Mouse (Mus musculus) gastrocnemius, postnatal 36 days (tissue): Measurements from ENCODE around the gene Get4. TPM values are rescaled to one million over a fixed set of nuclear protein-coding genes. Genes with fewer than 3 reads are reported as not detected.

Experiments
- DNase-seq, 2 experiments: peaks; one replicate each; pipeline ENCODE4 v3.0.0; 2022
- intact Hi-C: fragments of 180-260 bp; cut with DNase I; formaldehyde crosslinking; loops from one replicate; pipeline ENCODE4 v1.15.1; 2025
- total RNA-seq, 2 experiments: library from RNA; stranded (reverse); gene quantifications; 2 replicates each; pipeline ENCODE4 v1.2.3; 2021

The Get4 gene
- total RNA-seq, 2 experiments from 2014 or later: 28.3 to 29.4 TPM

DNA sequence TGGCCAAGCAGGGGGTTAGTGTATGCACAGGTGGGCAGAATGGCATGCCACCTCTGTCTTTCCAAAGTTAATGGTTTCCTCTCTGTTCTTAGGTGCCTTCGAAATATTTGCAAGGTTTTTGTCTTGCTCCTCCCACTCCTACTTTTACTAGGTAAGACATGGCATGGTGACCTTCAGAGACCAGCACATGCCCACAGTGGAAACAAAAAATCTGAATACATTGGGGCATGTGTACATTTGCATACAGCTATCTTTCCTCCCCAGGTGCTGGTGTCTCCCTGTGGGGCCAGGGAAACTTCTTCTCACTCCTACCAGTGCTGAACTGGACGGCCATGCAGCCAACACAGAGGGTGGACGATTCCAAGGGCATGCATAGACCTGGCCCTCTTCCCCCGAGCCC lies 17.7 kb upstream of the Get4 start:
- intact Hi-C loops: no loop called here
- DNase-seq: no peak

DNA sequence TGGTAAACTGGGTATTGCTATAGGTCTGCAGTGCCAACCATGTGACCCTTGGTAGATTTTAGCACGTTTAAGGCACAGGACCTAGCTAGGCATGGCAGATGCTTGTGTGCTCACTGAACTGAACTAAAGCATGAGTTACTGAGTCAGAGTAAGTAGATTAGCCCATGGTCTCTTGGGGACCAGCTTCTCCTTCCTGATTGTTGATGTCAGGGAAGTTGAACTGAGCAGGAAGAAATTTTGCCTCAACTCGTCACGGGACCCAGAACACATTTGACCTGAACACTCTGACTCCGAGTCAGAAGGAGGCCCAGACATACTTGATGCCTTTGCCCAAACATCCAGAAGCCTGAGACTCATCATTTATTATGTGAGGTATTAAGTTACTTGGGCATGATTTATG lies 14.7 kb upstream of the Get4 start:
- intact Hi-C loops: no loop called here
- DNase-seq: no peak

DNA sequence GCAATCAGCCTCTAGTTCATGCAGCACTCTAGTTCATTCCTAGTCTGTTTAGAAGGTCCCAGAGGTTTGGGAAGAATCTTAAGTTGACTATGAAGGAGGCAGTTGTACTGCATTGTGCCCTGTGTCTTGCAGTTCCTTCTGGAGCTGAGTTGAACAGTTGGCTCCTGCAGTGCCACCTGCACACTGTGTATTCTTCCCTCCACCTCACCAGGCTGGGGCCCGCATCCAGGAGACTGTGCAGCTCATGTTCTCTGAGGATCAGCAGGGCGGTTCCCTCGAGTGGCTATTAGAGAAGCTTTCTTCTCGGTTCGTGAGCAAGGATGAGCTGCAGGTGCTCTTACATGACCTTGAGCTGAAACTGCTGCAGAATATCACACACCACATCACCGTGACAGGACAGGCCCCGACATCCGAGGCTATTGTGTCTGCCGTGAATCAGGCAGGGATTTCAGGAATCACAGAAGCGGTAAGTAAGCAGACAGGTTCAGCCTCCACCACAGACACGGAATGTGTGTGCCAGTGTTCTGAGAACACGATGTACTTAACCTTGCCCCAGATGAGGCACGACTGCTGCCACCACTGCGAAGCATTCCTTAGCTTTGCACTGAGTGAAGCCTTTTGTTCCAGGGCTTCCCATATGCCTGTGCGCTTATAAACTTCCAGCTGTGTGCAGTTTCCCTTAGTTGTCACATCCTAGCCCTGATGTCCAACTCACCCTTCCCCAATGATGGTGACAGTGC lies 10.9 kb upstream of the Get4 start:
- DNase-seq: no peak
- intact Hi-C loops: no loop called here

DNA sequence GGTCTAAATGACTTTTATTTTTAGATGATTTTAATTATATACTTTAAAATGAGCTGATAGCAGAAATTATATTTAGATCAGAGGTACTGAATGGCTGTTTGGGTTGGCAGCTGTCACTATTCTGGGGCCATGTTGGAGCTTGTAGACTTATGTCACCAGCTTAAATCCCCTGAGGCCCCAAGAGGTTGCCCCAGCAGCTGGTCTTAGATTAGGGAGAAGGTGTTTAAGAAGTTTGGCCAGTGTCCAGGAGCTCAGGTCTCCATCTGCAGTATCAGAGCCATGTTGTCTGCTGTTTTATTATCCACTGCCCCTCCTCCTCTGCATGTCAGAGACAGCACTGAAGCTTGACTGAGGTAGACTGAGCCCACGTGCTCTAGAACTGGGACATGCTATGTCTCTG lies 8.7 kb upstream of the Get4 start:
- no peak for DNase-seq
- intact Hi-C loops: no loop called here

DNA sequence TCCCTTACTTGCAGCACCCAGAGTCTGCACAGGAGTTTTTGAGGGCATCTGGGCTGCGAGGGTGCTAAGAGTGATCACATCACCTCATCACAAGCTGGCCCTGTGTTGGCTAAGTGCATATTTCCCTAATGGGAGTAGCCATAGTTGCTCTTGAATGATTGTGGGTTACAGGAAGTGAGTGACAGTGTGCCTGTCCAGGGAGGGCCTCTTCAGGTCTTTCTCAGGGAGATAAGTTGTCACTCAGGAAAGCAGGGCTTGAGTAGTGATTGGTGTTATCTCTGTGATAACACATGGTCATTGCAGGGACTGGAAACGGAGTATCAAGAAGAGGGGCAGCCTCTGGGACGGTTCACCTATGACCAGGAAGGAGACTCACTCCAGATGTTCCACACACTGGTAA lies 4.4 kb upstream of the Get4 start:
- intact Hi-C loops: loop anchor here (5.0 kb wide), 1 partner anchor 40 kb away; no protein-coding TSS in a partner anchor
- DNase-seq: no peak

DNA sequence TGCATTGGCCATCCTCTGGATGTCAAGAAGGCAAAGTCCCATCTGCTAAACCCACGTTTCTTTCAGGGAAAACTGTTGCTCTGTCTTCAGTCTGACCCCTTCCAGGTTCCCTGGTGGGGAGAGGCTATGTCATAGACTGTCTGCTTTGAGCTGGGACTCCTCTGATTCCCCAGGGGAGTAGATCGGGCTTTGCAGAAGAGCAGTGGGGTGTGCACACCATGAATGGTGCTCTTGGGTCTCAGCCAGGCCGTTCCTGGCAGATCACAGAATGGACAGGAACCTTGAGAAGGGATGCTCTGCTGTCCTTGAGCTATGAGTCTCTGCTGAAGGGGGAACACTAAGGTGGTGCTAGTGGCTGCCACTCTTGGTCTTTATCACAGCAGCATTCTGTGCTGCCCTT lies 3.3 kb upstream of the Get4 start:
- intact Hi-C loops: loop anchor here (5.0 kb wide), 1 partner anchor 42 kb away; no protein-coding TSS in a partner anchor
- DNase-seq: no peak

DNA sequence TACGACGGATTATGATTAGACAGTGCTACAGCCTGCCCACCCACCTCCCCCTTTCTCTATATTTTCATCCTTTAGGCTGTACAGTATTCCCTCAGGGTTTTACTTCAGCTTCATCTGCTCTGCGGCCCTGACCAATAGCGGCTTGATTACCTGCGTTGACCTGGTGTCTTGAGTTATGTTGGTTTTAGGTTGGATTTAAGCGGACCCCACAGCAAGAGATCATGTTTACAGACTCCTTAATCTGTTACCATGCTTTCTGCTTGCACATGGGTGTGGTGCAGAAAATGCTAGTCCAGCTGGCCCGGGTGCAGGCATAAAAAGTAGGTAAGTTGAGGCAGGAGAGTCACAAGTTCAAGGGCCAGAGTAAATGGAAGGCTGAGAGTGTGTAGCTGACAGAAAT lies 845 bp upstream of the Get4 start:
- intact Hi-C loops: no loop called here
- no peak for DNase-seq

DNA sequence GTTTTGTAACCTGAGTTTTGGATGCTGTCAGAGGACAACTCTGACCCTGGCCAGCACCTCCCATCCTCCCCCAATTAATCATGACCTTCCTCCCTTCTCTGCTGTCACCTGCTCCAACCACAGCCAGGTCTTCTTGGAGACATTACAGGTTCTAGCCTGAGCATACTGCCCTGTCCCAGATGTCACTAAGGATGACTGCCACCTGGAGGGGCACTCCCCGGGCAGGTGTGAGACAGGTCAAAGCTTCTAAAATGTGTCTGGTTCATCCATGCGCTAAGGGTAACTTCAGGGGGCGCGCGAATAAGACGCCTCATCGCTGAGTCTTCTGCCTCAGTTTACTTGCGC lies 416 bp upstream of the Get4 start:
- DNase-seq: no peak
- intact Hi-C loops: no loop called here

DNA sequence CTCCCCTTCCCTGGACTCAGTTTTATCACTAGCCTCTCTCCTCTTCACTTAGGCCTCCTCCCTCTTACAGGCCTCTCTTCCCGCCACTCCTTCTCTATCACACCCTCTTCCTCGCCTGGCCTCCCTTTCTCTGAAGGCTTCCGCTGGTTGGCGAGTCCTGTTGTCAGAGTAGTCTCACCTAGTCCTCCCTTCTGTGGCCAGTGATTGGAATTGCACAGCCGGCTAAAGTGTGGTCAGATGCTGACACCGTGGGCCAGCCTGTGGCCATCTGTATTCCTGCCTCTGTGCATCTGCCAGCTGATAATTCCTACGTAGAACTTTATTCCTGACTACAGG lies 754 bp downstream of the Get4 start:
- intact Hi-C loops: no loop called here
- no peak for DNase-seq

DNA sequence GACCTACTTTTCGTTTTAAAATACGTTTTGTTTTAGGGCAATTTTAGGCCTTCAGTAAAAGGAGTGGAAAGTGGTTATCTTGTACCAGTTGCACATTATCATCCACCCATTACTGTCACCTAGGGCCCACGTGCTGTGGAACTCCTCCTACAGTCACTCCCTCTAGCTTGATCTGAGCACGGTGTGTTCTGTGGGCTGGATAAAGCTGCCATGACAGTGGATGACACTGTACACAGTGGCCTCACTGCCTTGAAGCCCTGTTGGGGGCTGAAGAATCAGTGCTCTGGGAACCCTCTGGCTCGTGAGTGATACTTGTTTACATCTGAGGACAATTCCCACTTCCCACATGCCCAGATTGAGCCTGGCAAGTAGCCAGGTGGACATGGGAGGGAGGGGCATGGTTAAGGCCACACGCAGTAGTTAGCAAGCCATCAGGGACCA lies 1.2 kb downstream of the Get4 start:
- DNase-seq: no peak
- intact Hi-C loops: no loop called here

DNA sequence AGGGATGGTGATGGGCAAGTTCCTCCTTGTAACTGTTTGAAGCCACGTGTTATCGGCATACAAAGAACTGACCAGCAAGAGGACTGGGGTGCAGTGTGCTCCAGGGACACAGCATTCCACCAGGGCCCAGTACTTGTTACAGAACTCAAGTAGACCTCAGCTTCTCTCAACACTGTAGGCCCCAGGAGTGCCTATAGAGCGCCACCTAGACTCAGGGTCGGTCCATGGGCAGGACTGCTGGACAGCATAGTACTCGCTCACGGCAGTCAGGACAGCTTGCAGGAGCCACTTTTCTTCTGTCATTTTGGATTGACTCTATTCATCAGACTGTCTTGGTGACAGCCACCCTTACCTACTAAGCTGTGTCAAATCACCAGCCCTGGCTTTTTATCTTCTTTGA lies 2.8 kb downstream of the Get4 start:
- no peak for DNase-seq
- intact Hi-C loops: no loop called here

DNA sequence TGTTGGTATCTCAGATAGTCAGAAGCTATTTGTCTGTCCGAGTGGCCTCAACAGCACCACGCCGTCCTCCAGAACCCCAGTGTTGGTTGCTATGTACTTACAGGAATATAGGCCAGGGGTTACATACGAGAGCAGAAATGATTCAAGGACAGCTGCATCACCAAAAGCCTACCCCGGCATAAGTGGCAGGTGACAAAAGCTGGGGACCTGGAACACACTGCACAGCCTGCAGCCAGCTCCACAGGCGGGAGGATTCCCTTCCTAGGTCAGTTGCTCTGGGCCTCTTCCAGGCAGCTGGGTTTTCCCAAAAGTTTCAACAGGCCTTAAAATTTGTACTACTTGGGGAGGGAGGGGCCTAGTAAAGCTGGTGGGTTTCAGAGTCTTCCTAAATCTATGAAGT lies 3.7 kb downstream of the Get4 start:
- intact Hi-C loops: no loop called here
- DNase-seq: no peak

DNA sequence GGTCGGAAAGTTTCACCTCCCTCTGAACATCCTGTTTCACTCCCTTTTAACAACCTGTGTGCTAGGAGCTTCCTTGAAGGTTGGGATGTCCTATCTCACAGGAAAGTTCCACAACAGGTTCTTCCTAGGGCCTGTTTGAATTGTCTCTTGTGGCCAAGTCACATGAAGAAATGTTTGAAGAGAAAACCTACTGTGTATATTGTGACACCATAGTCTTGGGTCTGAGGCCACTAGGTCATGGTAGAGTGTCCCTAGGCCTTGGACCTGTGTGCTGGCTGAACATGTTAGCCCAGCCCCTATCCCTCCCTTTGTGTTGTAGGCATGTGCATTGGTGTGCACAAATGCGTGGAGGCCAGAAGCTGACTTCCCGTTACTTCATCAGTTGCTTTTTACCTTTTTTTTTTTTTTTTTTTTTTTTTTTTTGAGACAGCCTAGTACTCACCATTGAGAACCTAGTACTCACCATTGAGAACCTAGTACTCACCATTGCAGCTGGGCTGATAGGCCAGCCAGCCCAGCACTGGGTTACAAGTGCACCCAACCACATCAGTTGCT lies 4.2 kb downstream of the Get4 start:
- DNase-seq: no peak
- intact Hi-C loops: no loop called here

DNA sequence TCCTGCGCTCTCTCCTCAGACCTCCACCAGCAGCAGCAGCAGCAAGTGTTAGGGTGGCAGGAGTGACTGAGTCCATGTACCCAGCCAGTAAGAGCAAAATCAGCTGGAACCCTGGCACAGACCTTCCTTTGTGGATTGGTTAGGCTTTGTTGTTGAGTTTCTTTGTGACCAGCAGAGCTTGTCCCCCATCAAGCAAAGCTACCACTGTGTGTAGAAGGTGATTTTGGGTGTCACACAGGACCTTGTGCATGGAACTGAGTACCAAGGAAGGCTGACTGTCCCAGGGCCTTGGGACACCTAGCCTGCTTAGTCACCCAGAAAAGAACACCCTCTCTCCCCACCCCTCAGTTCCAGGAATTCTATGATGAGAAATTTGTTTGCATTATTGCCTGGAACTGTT lies 5.1 kb downstream of the Get4 start:
- intact Hi-C loops: no loop called here
- no peak for DNase-seq

DNA sequence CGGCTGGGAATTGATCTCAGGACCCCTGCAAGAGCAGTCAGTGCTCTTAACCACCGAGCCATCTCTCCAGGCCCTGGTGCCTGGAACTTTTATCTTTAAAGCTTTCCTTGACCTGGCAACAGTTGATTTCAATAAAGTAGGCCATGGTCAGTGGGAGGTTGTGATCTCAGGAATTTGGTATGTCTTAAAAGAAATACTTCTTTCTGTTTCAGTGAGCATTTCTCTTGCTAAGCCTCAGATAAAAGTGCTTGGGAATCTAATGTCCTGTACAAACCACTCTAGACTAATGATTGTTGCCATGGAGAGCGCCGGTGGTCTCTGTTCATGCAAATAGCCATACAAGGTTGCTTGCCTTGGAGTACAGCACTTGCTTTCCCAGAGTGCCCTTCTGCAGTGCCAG lies 5.7 kb downstream of the Get4 start:
- intact Hi-C loops: no loop called here
- DNase-seq: no peak

DNA sequence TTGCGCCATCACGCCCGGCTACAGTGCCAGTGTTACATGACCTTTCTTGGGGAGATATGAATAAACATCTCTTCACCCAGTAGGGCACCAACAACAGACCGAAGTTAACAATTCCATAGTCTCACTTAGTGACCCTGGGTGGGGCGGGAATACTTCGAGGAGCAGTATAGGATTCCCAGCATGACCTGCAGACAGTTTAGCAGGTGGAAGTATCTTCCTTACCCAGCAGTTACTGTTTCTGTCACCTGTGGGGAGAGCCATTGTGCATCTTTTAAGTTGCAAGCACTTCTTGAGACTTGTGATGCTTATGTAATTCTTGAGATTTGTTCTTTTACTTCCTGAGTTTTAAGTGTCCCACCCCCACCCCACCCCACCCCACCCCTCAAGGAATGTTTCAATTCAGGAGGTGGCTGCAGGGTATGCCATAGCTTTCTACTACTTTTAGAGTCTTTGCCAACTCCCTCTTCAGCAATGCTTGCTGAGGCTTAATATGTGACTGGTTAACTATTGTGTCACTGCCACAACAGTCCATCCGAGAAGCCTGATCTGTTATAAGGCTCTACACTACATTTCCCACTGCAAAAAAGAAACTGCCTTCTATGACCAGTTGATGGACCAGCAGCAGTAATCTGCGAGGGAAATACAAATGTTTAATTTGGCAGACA lies 6.4 kb downstream of the Get4 start:
- intact Hi-C loops: no loop called here
- DNase-seq: no peak

DNA sequence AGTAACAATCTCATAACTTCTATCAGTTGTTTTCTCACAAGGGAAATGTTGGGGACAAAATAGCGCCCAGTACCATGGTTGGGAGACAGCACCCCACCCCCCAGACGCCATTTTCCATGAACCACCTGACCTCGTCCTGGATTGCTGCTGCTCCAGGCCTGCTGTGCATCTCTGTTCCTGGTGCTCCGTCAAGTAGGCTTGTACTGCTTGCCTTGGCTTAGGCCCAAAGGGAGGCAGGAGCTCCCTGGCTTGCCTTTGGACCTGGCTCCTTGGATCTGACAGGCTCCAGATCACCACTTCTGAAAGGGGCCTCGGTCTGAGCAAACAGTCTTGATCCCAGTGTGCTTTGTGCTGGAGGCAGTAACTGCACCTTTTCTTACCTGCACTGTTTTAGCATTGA lies 7.7 kb downstream of the Get4 start:
- no peak for DNase-seq

DNA sequence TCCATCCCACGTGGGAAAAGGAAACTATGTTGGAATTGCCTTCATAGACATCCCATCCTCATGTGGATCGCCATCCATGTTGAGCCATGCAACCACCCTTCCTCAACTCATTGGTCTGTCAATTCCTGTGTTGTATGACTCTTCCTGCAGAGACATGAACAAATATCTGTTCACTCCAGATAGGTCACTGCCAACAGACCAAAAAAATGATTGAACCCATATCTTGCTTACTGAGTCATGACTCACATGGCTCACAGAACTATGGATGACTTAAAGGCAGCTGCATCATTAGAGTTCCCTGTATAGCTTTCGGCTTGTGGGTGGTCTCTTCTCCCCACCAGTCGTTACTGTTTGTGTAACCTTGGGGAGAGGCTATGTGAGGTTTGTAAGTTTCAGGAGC lies 9.3 kb downstream of the Get4 start:
- intact Hi-C loops: no loop called here

More for the DNA sequence above, 7.7 kb downstream of the Get4 start:
- intact Hi-C loops: no loop called here

DNA sequence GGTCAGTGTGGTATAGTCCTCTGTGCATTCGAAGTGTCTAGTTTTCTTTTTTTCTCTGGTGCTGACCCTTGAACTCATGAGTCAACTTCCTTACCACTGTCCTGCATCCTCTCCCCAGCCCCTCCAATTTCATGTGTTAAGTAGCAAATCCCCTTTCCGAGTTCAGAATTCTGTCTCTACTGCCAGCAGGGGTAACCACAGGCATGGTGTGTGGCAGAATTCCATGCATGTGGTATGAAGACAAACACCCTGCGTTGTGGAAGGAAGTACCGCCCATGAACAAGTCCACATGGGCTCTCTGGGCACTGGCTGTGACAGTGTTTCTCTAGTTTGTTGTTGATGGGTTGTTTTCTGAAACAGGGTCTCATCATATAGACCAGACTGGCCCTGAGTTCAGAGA lies 15.5 kb downstream of the Get4 start:
- intact Hi-C loops: no loop called here
- no peak for DNase-seq

More for the DNA sequence above, 9.3 kb downstream of the Get4 start:
- no peak for DNase-seq

DNA sequence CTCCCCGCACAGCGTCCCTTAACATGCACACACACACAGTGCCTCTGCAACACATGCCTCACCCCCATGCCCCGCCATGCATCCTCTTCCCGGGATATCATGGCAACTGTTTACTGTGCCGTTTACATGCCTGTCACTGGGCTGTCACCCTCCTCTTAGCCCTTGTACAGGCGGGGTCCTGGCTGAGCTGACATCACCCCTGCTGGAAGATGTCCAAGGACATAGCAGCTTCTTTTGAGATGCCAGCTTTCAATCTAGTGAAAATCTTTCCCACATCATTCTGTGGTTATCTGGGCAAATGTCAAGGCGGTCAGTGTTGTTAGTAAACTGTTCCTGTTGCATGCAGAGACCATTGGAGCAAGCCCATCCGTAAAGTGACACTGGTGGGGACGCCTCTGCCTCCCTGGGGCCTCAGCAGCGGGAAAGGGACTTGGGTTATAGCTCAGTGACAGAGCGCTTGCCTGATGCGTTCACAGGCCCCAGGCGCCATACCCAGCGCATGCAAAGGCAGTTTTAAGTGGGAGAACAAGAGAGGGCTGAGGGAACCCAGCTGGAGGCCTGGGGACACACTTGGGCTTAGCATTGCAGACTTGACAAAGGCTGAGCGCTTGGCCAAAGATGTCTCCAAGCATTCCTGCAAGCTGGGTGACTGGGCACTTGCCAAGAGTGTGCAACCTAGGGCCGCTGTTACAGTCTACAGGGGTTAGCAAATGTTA lies 18.8 kb downstream of the Get4 start:
- DNase-seq: no peak
- intact Hi-C loops: loop anchor here (5.0 kb wide), 1 partner anchor 1176 kb away; the partner anchor contains the start of gene Gm4869

DNA sequence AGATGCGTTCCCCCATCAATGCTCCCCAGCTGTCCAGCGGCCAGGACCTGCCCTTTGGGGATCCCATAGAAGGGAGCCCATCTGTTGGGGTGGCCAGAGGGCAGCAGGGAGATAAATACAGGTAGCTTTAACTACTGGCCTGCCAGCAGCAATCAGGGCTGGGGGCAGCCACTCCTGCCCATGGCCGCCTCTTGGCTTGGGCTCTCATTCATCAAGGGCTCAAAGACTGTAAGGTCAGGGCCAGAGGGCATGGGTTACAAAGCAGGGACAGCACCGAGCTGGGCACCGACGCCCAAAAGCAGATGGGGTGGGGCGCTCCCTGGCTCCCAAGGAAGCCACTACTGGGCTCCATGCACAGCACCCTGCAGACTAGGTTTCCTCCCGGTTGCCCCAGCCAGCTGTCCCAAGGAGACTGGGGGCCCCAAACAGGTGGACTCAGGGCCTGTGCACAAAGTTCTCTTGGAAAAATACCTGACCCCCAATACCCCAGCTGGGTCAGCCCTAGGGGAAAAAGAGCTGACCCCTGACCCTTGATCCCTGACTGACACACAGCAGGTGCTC lies 19.9 kb downstream of the Get4 start:
- intact Hi-C loops: loop anchor here (5.0 kb wide), 1 partner anchor 1175 kb away; the partner anchor contains the start of gene Gm4869
- no peak for DNase-seq
